Mouse (Mus musculus): ENCODE results near the gene Hoxb9. TPM values are rescaled to one million over a fixed set of nuclear protein-coding genes. Genes with fewer than 3 reads are reported as not detected.

Hoxb9 gene
- polyA plus RNA-seq, 1 experiment from 2014 or later = 15.7 TPM

DNA sequence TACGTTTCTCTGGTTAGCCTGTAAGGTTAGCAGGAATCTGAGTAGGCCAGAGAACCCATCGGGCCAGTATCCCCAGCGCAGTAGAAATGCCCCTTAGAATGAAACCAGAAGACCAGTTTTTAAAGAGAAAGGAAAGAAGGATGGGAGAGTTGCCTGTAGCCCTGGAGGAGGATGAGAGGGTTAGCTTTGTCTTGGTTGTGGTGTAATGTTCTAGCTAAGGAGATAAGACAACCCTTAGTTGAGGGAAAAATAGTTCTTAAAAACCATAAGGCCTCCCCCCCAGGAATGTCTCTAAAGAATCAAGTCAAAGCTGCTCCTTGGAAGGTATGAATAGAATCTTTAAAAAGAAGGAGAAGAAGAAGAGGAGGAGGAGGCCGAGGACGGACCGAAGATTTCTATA, 51.5 kb downstream of the Hoxb9 start:
- ATAC-seq (ENCODE audit: low FRiP score, low read depth) = no peak
- Histone ChIP-seq H3K9me3 (no peaks in the 10 kb centered on the region), H3K27ac (replicated peaks) (peak overlapping the region; percentile 96), H3K9ac (peak overlapping the region; percentile 65), H3K4me2 (peak overlapping the region; percentile 59), H3K27me3 (peaks cover 53% of the 10 kb centered on the region), H3K4me3 (peak overlapping the region; percentile 43), H3K4me1 (replicated peaks) (no peaks in the 10 kb centered on the region; the same call in 1 of the 2 replicates), H3K36me3 (no peaks in the 10 kb centered on the region)
- 5% methylated on average over 6 of the region's 6 CpGs for WGBS

GRCm38 (mm10) chr11:96323154-96323553, 51.9 kb downstream of the Hoxb9 start, which contains the start of gene Hoxb3:
TSS of gene Hoxb3 (plus strand) at chr11:96323326.
- peak within 1 kb of the TSS; percentile 65 for H3K9ac ChIP-seq

GRCm38 (mm10) chr11:96324125-96324524, 52.9 kb downstream of the Hoxb9 start:
- WGBS = 3% methylated on average over 5 of the region's 5 CpGs
- Histone ChIP-seq H3K4me1 (replicated peaks) (no peaks in the 10 kb centered on the region), H3K4me2 (peak overlapping the region; percentile 59), H3K4me3 (peak overlapping the region; percentile 43), H3K9me3 (no peaks in the 10 kb centered on the region), H3K36me3 (no peaks in the 10 kb centered on the region), H3K27me3 (peaks cover 59% of the 10 kb centered on the region), H3K9ac (peak overlapping the region; percentile 65), H3K27ac (replicated peaks) (peak overlapping the region; percentile 96)
- no peak for ATAC-seq (ENCODE audit: low FRiP score, low read depth)

More at GRCm38 (mm10) chr11:96323154-96323553, 51.9 kb downstream of the Hoxb9 start, which contains the start of gene Hoxb3:
- Histone ChIP-seq H3K9me3 (no peaks in the 10 kb centered on the region), H3K4me2 (peak within 1 kb of the TSS; percentile 59), H3K36me3 (no peaks in the 10 kb centered on the region), H3K4me3 (peak within 1 kb of the TSS; percentile 43), H3K4me1 (replicated peaks) (no peaks in the 10 kb centered on the region; the same call in 1 of the 2 replicates), H3K27me3 (peaks cover 53% of the 10 kb centered on the region), H3K27ac (replicated peaks) (peak within 1 kb of the TSS; percentile 96)
- WGBS = 7% methylated on average over 10 of the region's 10 CpGs
- ATAC-seq (ENCODE audit: low FRiP score, low read depth) = no peak

DNA sequence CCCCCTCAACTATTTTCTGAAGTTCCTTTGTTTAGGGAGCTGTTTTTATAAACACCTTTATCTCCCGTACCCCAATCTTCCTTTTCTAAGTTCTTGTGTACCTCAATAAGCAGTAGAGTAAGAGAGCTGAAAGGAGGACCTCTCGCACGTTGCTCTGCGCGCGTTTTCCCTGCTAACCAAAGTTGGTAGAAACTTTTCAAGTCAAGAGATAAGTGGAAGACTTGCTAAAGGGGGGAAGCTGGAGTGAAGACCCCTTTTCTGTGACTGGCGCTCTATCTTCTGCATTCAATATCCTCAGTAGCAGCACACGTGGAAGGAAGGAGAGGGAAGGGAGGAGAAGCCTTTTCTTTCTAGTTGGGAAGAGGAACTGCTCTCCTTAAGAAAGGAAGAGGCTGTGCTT, 53.7 kb downstream of the Hoxb9 start:
- no peaks in the 10 kb centered on the region for H3K36me3 ChIP-seq
- H3K27me3 ChIP-seq = peaks cover 56% of the 10 kb centered on the region
- H3K4me1 ChIP-seq (replicated peaks) = no peaks in the 10 kb centered on the region
- H3K27ac ChIP-seq (replicated peaks) = peak overlapping the region; percentile 96
- peak overlapping the region; percentile 65 for H3K9ac ChIP-seq
- peak overlapping the region; percentile 59 for H3K4me2 ChIP-seq
- no peaks in the 10 kb centered on the region for H3K9me3 ChIP-seq
- H3K4me3 ChIP-seq = peak overlapping the region; percentile 43
- WGBS = 1% methylated on average over 8 of the region's 8 CpGs
- no peak for ATAC-seq (ENCODE audit: low FRiP score, low read depth)

DNA sequence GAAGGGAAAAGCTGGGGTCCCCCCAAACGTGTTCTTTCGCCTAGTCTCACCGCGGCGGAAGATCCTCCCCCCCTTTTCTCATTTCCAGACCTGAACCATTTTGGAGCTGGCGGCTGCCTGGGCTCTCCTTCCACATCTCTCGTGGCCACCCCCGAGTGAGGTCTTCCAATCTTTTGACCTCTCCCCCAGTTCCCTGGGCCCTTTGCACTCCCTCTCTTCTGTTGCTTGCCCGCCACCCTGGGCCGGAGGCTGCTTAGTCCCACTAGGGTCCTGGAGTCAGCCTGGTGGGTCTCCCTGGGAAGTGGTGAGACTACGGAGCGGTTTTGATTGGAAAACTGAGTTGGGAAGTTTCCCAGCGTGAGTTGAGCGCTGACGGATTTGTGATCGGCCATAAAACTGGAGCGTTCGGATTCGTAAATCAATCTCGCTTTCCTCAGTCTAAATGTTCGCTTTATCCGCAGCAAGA, 54.5 kb downstream of the Hoxb9 start:
- Histone ChIP-seq H3K27ac (replicated peaks) (peak overlapping the region; percentile 96), H3K4me3 (peak overlapping the region; percentile 43), H3K27me3 (peaks cover 61% of the 10 kb centered on the region), H3K36me3 (no peaks in the 10 kb centered on the region), H3K9ac (peak overlapping the region; percentile 65), H3K4me1 (replicated peaks) (no peaks in the 10 kb centered on the region), H3K4me2 (peak overlapping the region; percentile 59), H3K9me3 (no peaks in the 10 kb centered on the region)
- 4% methylated on average over 22 of the region's 22 CpGs for WGBS
- ATAC-seq (ENCODE audit: low FRiP score, low read depth) = no peak

MicroRNAs encoded within 50 kb of the gene (microRNA counts, 519-probe panel; counts per million panel counts)
- microRNA mmu-miR-10a (4,252 counts per million, percentile 87 among the panel's probes with 10 or more counts), microRNA mmu-miR-196a (not detected)

Small RNAs within 50 kb of the gene (microRNA-seq; reads per million reads assigned to microRNA genes)
- gene Mir10a (86,323 reads per million, percentile 100 among the genes with 10 or more reads in this experiment), gene Mir196a-1 (not detected)

Other genes with a start within 250 kb of the Hoxb9 start
- not detected in 2 replicates for gene Gip, start 246.9 kb upstream of the Hoxb9 start, polyA plus RNA-seq (2015; fragmentation: Nextera tagmentation; extraction: Ambion mirVana)
- 128 and 129 TPM in 2 replicates for gene Snf8, start 236.6 kb upstream of the Hoxb9 start, polyA plus RNA-seq (2015; fragmentation: Nextera tagmentation; extraction: Ambion mirVana)
- gene Ube2z, start 206.1 kb upstream of the Hoxb9 start, polyA plus RNA-seq (2015; fragmentation: Nextera tagmentation; extraction: Ambion mirVana) = 40.0 and 40.1 TPM in 2 replicates
- gene Atp5g1, start 195.8 kb upstream of the Hoxb9 start, polyA plus RNA-seq (2015; fragmentation: Nextera tagmentation; extraction: Ambion mirVana) = 772 and 777 TPM in 2 replicates
- 0.09 and 0.10 TPM in 2 replicates for gene Calcoco2, start 159.5 kb upstream of the Hoxb9 start, polyA plus RNA-seq (2015; fragmentation: Nextera tagmentation; extraction: Ambion mirVana)
- 0.29 and 0.43 TPM in 2 replicates for gene Ttll6, start 137.7 kb upstream of the Hoxb9 start, polyA plus RNA-seq (2015; fragmentation: Nextera tagmentation; extraction: Ambion mirVana)
- not detected in 2 replicates for gene Hoxb13, start 77.1 kb upstream of the Hoxb9 start, polyA plus RNA-seq (2015; fragmentation: Nextera tagmentation; extraction: Ambion mirVana)
- gene Hoxb8, start 10.4 kb downstream of the Hoxb9 start, polyA plus RNA-seq (2015; fragmentation: Nextera tagmentation; extraction: Ambion mirVana) = 18.2 and 26.1 TPM in 2 replicates
- 26.5 and 33.6 TPM in 2 replicates for gene Hoxb7, start 15.2 kb downstream of the Hoxb9 start, polyA plus RNA-seq (2015; fragmentation: Nextera tagmentation; extraction: Ambion mirVana)
- 52.1 and 66.7 TPM in 2 replicates for gene Hoxb6, start 21.0 kb downstream of the Hoxb9 start, polyA plus RNA-seq (2015; fragmentation: Nextera tagmentation; extraction: Ambion mirVana)
- gene Hoxb5, start 31.9 kb downstream of the Hoxb9 start, polyA plus RNA-seq (2015; fragmentation: Nextera tagmentation; extraction: Ambion mirVana) = 115 and 140 TPM in 2 replicates
- gene Hoxb4, start 46.8 kb downstream of the Hoxb9 start, polyA plus RNA-seq (2015; fragmentation: Nextera tagmentation; extraction: Ambion mirVana) = 3.5 and 3.8 TPM in 2 replicates
- 12.8 and 13.2 TPM in 2 replicates for gene Hoxb3, start 51.9 kb downstream of the Hoxb9 start, polyA plus RNA-seq (2015; fragmentation: Nextera tagmentation; extraction: Ambion mirVana)
- 26.8 and 32.9 TPM in 2 replicates for gene Hoxb2, start 79.1 kb downstream of the Hoxb9 start, polyA plus RNA-seq (2015; fragmentation: Nextera tagmentation; extraction: Ambion mirVana)
- gene Hoxb1, start 94.3 kb downstream of the Hoxb9 start, polyA plus RNA-seq (2015; fragmentation: Nextera tagmentation; extraction: Ambion mirVana) = 0.30 and 0.52 TPM in 2 replicates
- gene Skap1, start 193.1 kb downstream of the Hoxb9 start, polyA plus RNA-seq (2015; fragmentation: Nextera tagmentation; extraction: Ambion mirVana) = 6.1 and 6.5 TPM in 2 replicates